Mouse (Mus musculus) kidney, postnatal 0 days (tissue): ENCODE data around the gene Zfp385a. TPM values are rescaled to one million over a fixed set of nuclear protein-coding genes. Genes with fewer than 3 reads are reported as not detected.

Experiments used
- ATAC-seq: fragments of 200-750 bp; cut with Nextera tagmentation; replicated peaks from 2 replicates; pipeline ENCODE4 v1.8.0; 2017; ENCODE audit warnings: low read depth, moderate number of reproducible peaks, moderate TSS enrichment, moderate library complexity; ENCODE audit not compliant: low FRiP score
- DNase-seq: peaks from one replicate; pipeline ENCODE4 v3.0.0-alpha.2; 2016; ENCODE audit warnings: low spot score
- H3K27ac ChIP-seq: fragments of 300-500 bp; sonication (generic); 2 replicates; pipeline ENCODE4 v1.5.1; 2014; ENCODE audit warnings: mild to moderate bottlenecking
- H3K27me3 ChIP-seq: fragments of 300-500 bp; sonication (generic); 2 replicates; pipeline ENCODE4 v1.6.1; 2014; ENCODE audit warnings: low read length, mixed read lengths; ENCODE audit not compliant: insufficient read depth
- H3K36me3 ChIP-seq: fragments of 300-500 bp; sonication (generic); 2 replicates; pipeline ENCODE4 v1.6.1; 2014; ENCODE audit warnings: low read length, mixed read lengths; ENCODE audit not compliant: insufficient read depth
- H3K4me1 ChIP-seq: fragments of 300-500 bp; sonication (generic); replicated peaks from 2 replicates; pipeline ENCODE4 v1.6.1; 2014; ENCODE audit warnings: antibody characterized with exemption, low read length, mixed read lengths; ENCODE audit not compliant: insufficient read depth
- H3K4me2 ChIP-seq: fragments of 300-500 bp; sonication (generic); 2 replicates; pipeline ENCODE4 v1.6.1; 2014; ENCODE audit warnings: mild to moderate bottlenecking, low read length, moderate library complexity, mixed read lengths
- H3K4me3 ChIP-seq: fragments of 300-500 bp; sonication (generic); replicated peaks from 2 replicates; pipeline ENCODE4 v1.5.1; 2014; ENCODE audit warnings: low read depth, low read length
- H3K9ac ChIP-seq: fragments of 300-500 bp; sonication (generic); 2 replicates; pipeline ENCODE4 v1.6.1; 2014; ENCODE audit warnings: low read depth, low read length
- H3K9me3 ChIP-seq: fragments of 300-500 bp; sonication (generic); replicated peaks from 2 replicates; pipeline ENCODE4 v1.6.1; 2016; ENCODE audit warnings: low read length, inconsistent platforms, mixed read lengths
- CTCF ChIP-seq: IDR thresholded peaks from 2 replicates; pipeline ENCODE4 v1.5.1; 2016; ENCODE audit warnings: antibody characterized with exemption, low read depth, mild to moderate bottlenecking, moderate library complexity
- WGBS: fragments of 180-500 bp; shearing (Covaris S2); extraction: QIAGEN DNeasy Blood & Tissue Kit; methylation state at CpG from one replicate; pipeline ENCODE4 v1.1.7; 2014; 5-methylcytosine and 5-hydroxymethylcytosine counted together
- polyA plus RNA-seq: library from polyadenylated mRNA; unstranded; fragments of >200 nt; fragmentation: Nextera tagmentation; extraction: Ambion mirVana; gene quantifications from 2 replicates; pipeline ENCODE4 v1.2.1, GENCODE M21; 2015

Zfp385a gene
- polyA plus RNA-seq, 1 experiment from 2014 or later: 11.8 TPM

DNA sequence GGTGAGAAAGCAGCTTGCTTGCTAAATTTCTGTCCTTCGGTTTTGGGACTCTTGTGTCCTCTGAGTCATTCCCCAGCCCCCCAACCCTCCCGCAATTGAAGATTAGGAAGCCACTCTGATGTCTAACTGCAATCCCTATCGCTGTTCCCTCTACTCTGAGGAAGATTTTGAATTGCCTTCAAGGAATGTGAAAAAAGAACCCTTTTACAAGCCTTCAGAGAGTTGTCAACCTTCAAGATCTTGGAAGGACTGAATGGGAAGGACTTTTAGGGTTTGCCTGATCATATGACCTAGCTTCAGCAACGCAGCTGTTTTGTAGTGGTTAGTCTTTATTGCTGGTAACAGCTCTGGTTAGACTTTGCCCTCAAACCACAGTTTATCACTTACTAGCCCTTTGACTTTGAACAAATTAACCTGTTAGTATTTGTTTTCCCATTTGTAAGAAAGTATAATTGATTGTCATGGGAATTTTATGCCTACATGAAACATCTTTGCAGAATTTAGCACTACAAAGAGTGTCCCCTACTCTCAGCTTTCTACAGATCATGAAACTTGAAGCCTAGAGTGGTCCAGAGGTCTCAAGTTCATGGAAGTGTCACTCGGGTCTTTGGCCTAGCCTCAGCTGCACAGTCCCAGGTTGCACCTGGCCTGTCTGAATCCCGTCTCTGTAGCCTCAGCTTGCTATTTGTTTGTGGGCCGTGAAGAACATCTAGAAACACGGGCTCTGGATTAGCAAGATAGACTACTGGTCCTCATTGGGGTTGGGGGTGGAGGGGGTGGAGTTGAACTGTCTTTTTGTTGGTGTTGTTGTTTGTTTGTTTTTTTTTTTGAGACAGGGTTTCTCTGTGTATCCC lies 33.9 kb downstream of the Zfp385a start:
- Histone ChIP-seq H3K4me2 (peak overlapping the region; percentile 67), H3K27me3 (no peaks in the 10 kb centered on the region), H3K9ac (peak overlapping the region; percentile 59), H3K36me3 (no peaks in the 10 kb centered on the region), H3K27ac (peak overlapping the region; percentile 96), H3K9me3 (no peaks in the 10 kb centered on the region), H3K4me1 (peaks cover 39% of the 10 kb centered on the region), H3K4me3 (peak overlapping the region; percentile 41)
- ATAC-seq (no peak), DNase-seq (peak; percentile 83)
- no peak for TF ChIP-seq CTCF
- 20% methylated on average over 8 of the region's 8 CpGs for WGBS

- peak; percentile 98 for DNase-seq
- Histone ChIP-seq H3K27me3 (no peaks in the 10 kb centered on the region), H3K9ac (peak overlapping the region; percentile 67), H3K4me3 (peak overlapping the region; percentile 41), H3K9me3 (no peaks in the 10 kb centered on the region), H3K27ac (peak overlapping the region; percentile 96), H3K4me1 (peaks cover 47% of the 10 kb centered on the region), H3K36me3 (no peaks in the 10 kb centered on the region), H3K4me2 (peak overlapping the region; percentile 74)
- peak; percentile 94 for ATAC-seq
- under 1% methylated on average over 70 of the region's 71 CpGs for WGBS
- no peak for TF ChIP-seq CTCF
Measured at GRCm38 (mm10) chr15:103305070-103305678, 34.7 kb downstream of the Zfp385a start.

- no peak for TF ChIP-seq CTCF
- DNase-seq (no peak), ATAC-seq (no peak)
- Histone ChIP-seq H3K27ac (peak overlapping the region; percentile 96), H3K4me3 (peak overlapping the region; percentile 41), H3K36me3 (no peaks in the 10 kb centered on the region), H3K4me1 (peaks cover 53% of the 10 kb centered on the region), H3K27me3 (no peaks in the 10 kb centered on the region), H3K9me3 (no peaks in the 10 kb centered on the region), H3K4me2 (peak overlapping the region; percentile 74), H3K9ac (peak overlapping the region; percentile 67)
- under 1% methylated on average over 9 of the region's 9 CpGs for WGBS
Measured at GRCm38 (mm10) chr15:103304616-103304969, 35.3 kb downstream of the Zfp385a start.

DNA sequence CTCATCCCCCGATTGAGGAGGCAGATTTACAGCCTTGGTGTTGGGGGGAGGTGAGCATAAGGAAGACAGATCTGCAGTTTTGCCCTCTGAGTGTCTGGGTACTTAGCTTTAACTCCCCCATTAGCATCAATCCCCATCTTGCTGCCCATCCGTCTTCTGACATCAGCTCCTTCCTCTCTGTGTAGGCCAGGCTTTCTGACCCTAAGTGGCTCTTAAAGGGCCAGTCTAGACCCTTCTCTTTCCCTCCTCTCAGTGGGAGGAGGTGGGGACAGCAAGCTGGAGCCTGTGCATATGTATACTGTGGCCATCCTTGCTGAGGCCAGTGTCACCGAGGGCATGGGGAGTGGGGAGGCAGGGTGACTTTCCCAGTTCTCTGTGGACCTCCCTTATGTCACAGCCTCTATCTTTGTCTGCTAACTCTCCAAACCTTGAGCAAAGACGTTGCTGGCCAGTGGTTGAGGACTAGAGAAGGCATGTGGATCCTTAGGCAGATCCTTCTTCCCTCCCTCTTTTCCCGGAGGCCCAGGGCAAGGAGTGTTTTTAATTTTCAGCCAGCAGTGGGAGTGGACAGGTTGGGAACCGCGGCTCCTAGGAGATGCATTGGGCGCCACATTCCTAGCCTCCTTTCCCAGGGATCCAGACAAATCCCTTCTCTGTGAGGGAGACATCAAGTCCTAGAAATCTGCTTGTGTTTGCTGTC lies 35.8 kb downstream of the Zfp385a start:
- ATAC-seq (no peak), DNase-seq (peak; percentile 90)
- H3K27ac ChIP-seq: peak overlapping the region; percentile 96
- H3K9ac ChIP-seq: peak overlapping the region; percentile 67; the same call in 1 of the 2 replicates
- H3K27me3 ChIP-seq: no peaks in the 10 kb centered on the region
- peak overlapping the region; percentile 74 for H3K4me2 ChIP-seq
- peaks cover 58% of the 10 kb centered on the region for H3K4me1 ChIP-seq
- no peaks in the 10 kb centered on the region for H3K9me3 ChIP-seq
- 0 out of 2 replicates have a peak, but pooled peaks cover 2% of the 10 kb centered on the region for H3K36me3 ChIP-seq
- TF ChIP-seq CTCF: no peak
- 4% methylated on average over 8 of the region's 8 CpGs for WGBS
- H3K4me3 ChIP-seq: peak overlapping the region; percentile 41

GRCm38 (mm10) chr15:103302341-103303021 lies 37.4 kb downstream of the Zfp385a start:
- no peaks in the 10 kb centered on the region for H3K9me3 ChIP-seq
- no peak for TF ChIP-seq CTCF
- H3K4me3 ChIP-seq: no peak overlapping the region
- H3K27me3 ChIP-seq: no peaks in the 10 kb centered on the region
- peaks cover 59% of the 10 kb centered on the region for H3K4me1 ChIP-seq
- 0 out of 2 replicates have a peak overlapping the region, but pooled peaks have one; percentile 5 for H3K9ac ChIP-seq
- H3K27ac ChIP-seq: peak overlapping the region; percentile 96
- 11% methylated on average over 6 of the region's 6 CpGs for WGBS
- 0 out of 2 replicates have a peak, but pooled peaks cover 8% of the 10 kb centered on the region for H3K36me3 ChIP-seq
- peak; percentile 65 for DNase-seq
- no peak for ATAC-seq
- no peak overlapping the region for H3K4me2 ChIP-seq
